Mouse (Mus musculus): Measurements from ENCODE around the gene Rev3l. TPM values are rescaled to one million over a fixed set of nuclear protein-coding genes. Genes with fewer than 3 reads are reported as not detected.
"Not testable (repeated sequence)": the region's sequence is repeated elsewhere in the genome, so short reads cannot be mapped to it uniquely, and the experiment has no call there.

The Rev3l gene
- polyA plus RNA-seq, 1 experiment from 2014 or later: 17.7 TPM

DNA sequence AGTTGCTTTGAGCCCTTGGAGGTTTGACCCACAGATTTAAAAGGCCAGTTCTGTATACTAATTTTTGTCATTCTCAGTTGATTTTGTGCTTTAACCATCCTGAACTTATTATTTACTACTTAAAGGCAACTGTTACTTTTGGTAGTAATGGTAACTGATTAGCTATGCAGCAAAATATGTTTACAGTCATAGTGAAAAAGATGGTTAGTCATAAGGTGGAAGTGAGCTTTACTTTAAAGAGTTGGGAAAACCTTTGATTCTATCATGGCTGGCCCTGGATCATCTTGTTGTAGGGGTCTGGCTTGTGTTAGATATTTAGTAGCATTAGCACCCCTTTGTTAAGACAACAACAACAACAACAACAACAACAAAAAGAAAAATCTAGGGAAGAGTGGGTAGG is 180.7 kb downstream of the Rev3l start:
- no peaks in the 10 kb centered on the region for H3K36me3 ChIP-seq (ENCODE audit: poor library complexity, severe bottlenecking)
- H3K4me3 ChIP-seq: no peak overlapping the region
- no peak overlapping the region for H3K4me2 ChIP-seq
- no peak overlapping the region for H3K9ac ChIP-seq
- H3K9me3 ChIP-seq (replicated peaks): no peaks in the 10 kb centered on the region
- no peaks in the 10 kb centered on the region for H3K4me1 ChIP-seq
- no peaks in the 10 kb centered on the region for H3K27me3 ChIP-seq
- no peak for ATAC-seq
- H3K27ac ChIP-seq: no peak overlapping the region

DNA sequence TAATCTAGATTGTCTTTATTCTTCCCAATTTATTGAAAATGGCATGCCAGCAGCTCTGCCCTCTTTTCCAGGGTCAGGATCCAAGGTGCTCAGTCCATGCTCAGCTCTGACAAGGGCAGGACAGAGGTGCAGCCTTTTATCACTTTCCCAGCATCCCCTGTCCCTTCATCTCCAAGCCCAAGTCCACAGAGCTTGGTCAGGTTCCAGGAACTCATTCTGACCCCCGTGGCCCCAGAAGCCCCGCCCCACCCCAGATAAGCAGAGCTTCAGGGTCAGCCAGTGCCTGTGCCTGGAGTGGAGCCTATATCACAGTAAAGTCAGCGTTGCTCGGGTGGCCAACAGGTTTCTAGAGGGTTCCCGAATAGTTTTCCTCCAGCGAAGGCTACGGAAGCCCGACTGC is 192.6 kb downstream of the Rev3l start:
- ATAC-seq; H3K4me3 ChIP-seq; H3K36me3 ChIP-seq (ENCODE audit: poor library complexity, severe bottlenecking); H3K9me3 ChIP-seq (replicated peaks); H3K27ac ChIP-seq; H3K9ac ChIP-seq; H3K4me2 ChIP-seq; H3K4me1 ChIP-seq: not testable (repeated sequence)
- H3K27me3 ChIP-seq: peaks cover 22% of the 10 kb centered on the region
- 76% methylated on average over 8 of the region's 8 CpGs for WGBS

Other genes with a start within 250 kb of the Rev3l start
- 3.6 and 4.6 TPM in 2 replicates for gene Traf3ip2, start 119.2 kb upstream of the Rev3l start, polyA plus RNA-seq (2015; fragmentation: Nextera tagmentation; extraction: Ambion mirVana)
- gene Mfsd4b4, start 167.1 kb downstream of the Rev3l start, polyA plus RNA-seq (2015; fragmentation: Nextera tagmentation; extraction: Ambion mirVana): 3.4 and 3.8 TPM in 2 replicates
- not detected in 2 replicates for gene Mfsd4b2, start 194.8 kb downstream of the Rev3l start, polyA plus RNA-seq (2015; fragmentation: Nextera tagmentation; extraction: Ambion mirVana)
- gene Mfsd4b3, start 228.0 kb downstream of the Rev3l start, polyA plus RNA-seq (2015; fragmentation: Nextera tagmentation; extraction: Ambion mirVana): not detected in 2 replicates